In genomic region chr11:79223420-79223819, GRCm38 (mm10) we compare ENCODE assay signal across 8 mouse cellular contexts. TPM values are rescaled to one million over a fixed set of nuclear protein-coding genes. Genes with fewer than 3 reads are reported as not detected.
DNase-seq lines count a peak whose midpoint lies in the region; ATAC-seq and TF ChIP-seq lines count a peak whose summit lies in the region.

No protein-coding gene starts in this region.

- 85% methylated on average over 6 of the region's 6 CpGs for WGBS in kidney, postnatal 0 days
- WGBS in forebrain, embryonic 13.5 days, result 91% methylated on average over 6 of the region's 6 CpGs
- 88% methylated on average over 6 of the region's 6 CpGs for WGBS in forebrain, embryonic 14.5 days

- no peak for TF ChIP-seq CTCF in kidney, postnatal 0 days (IDR thresholded peaks at IDR 0.05; ENCODE audit: low read depth)
- TF ChIP-seq CTCF in MEL (IDR thresholded peaks at IDR 0.05 in 2 of 3, conservative IDR thresholded peaks at IDR 0.05 in 1 of 3; ENCODE audit: control insufficient read depth in 1 of 3, insufficient read depth in 1 of 3, low read depth in 2 of 3, low read length in 3 of 3, poor library complexity in 1 of 3, severe bottlenecking in 1 of 3), result no peak

- intact Hi-C loops in heart, postnatal 10 days (cut with DNase I), result no loop called here

- no peak for ATAC-seq in kidney, postnatal 0 days (replicated peaks; ENCODE audit: low FRiP score, low read depth)
- ATAC-seq in forebrain, embryonic 13.5 days, result no peak
- ATAC-seq in forebrain, embryonic 14.5 days, result no peak

- H3K4me2 ChIP-seq in kidney, postnatal 0 days (ENCODE audit: low read length), result no peak overlapping the region
- no peak overlapping the region for H3K4me2 ChIP-seq in myocyte (ENCODE audit: low read depth)
- H3K4me2 ChIP-seq in forebrain, embryonic 13.5 days, result no peak overlapping the region
- H3K4me2 ChIP-seq in forebrain, embryonic 14.5 days (ENCODE audit: low read length), result no peak overlapping the region

- no peak overlapping the region for H3K27ac ChIP-seq in kidney, postnatal 0 days
- H3K27ac ChIP-seq in MEL (ENCODE audit: control insufficient read depth, low read depth, low read length), result no peak overlapping the region
- no peak overlapping the region for H3K27ac ChIP-seq in forebrain, embryonic 13.5 days
- no peak overlapping the region for H3K27ac ChIP-seq in forebrain, embryonic 14.5 days (ENCODE audit: low read depth, low read length)

- TF ChIP-seq POLR2A in MEL (IDR thresholded peaks at IDR 0.05; ENCODE audit: control insufficient read depth in 1 of 2, insufficient read depth in 1 of 2, low read depth in 1 of 2, low read length in 2 of 2, poor library complexity in 1 of 2), result peak in 1 of 2 experiments; percentile 46; a peak in 1 of 4 replicates
- no peak for TF ChIP-seq POLR2A in myocyte (IDR thresholded peaks at IDR 0.05; ENCODE audit: insufficient read length, low read depth)

- H3K36me3 ChIP-seq in kidney, postnatal 0 days (ENCODE audit: insufficient read depth, low read length), result no peaks in the 10 kb centered on the region
- H3K36me3 ChIP-seq in MEL (ENCODE audit: control insufficient read depth in 1 of 2, insufficient read depth in 2 of 2, low read length in 2 of 2) (peaks cover 0 to 5% of the 10 kb centered on the region in 2 experiments; a peak in 2 of 4 replicates), myocyte (ENCODE audit: control insufficient read depth, insufficient read depth) (no peaks in the 10 kb centered on the region)
- no peaks in the 10 kb centered on the region for H3K36me3 ChIP-seq in forebrain, embryonic 13.5 days (ENCODE audit: poor library complexity, severe bottlenecking)
- H3K36me3 ChIP-seq in forebrain, embryonic 14.5 days (ENCODE audit: control insufficient read depth, insufficient read depth, low read length), result no peaks in the 10 kb centered on the region

- H3K79me2 ChIP-seq in MEL (ENCODE audit: control insufficient read depth, insufficient read depth, low read length, poor library complexity) (no peaks in the 10 kb centered on the region), myocyte (ENCODE audit: control insufficient read depth, insufficient read depth) (no peaks in the 10 kb centered on the region)

- no peak for TF ChIP-seq EP300 in MEL (IDR thresholded peaks at IDR 0.05; ENCODE audit: low read depth in 1 of 2, low read length in 2 of 2)

- no peak overlapping the region for H3K9ac ChIP-seq in kidney, postnatal 0 days (ENCODE audit: low read depth, low read length)
- no peak overlapping the region for H3K9ac ChIP-seq in MEL (ENCODE audit: control insufficient read depth, low read depth, low read length, poor library complexity, severe bottlenecking)
- H3K9ac ChIP-seq in forebrain, embryonic 13.5 days, result no peak overlapping the region
- no peak overlapping the region for H3K9ac ChIP-seq in forebrain, embryonic 14.5 days (ENCODE audit: low read length)

- TF ChIP-seq RAD21 in MEL (IDR thresholded peaks at IDR 0.05; ENCODE audit: low read depth, low read length), result no peak; the same call in 1 of the 2 replicates

- H3K27me3 ChIP-seq in kidney, postnatal 0 days (ENCODE audit: insufficient read depth, low read length), result no peaks in the 10 kb centered on the region
- no peaks in the 10 kb centered on the region for H3K27me3 ChIP-seq in MEL (ENCODE audit: control insufficient read depth in 1 of 2, insufficient read depth in 2 of 2, low read length in 2 of 2)
- H3K27me3 ChIP-seq in myocyte (ENCODE audit: control insufficient read depth, insufficient read depth, insufficient read length), result no peaks in the 10 kb centered on the region
- H3K27me3 ChIP-seq in forebrain, embryonic 13.5 days, result no peaks in the 10 kb centered on the region
- no peaks in the 10 kb centered on the region for H3K27me3 ChIP-seq in forebrain, embryonic 14.5 days (replicated peaks; ENCODE audit: control insufficient read depth, insufficient read depth, low read length)

- H3ac ChIP-seq in myocyte (ENCODE audit: control insufficient read depth, insufficient read length), result no peak overlapping the region

- 0 out of 2 replicates have a peak, but pooled peaks cover 3% of the 10 kb centered on the region for H3K4me1 ChIP-seq in kidney, postnatal 0 days (replicated peaks; ENCODE audit: insufficient read depth, low read length)
- H3K4me1 ChIP-seq in MEL (ENCODE audit: control insufficient read depth in 1 of 2, insufficient read depth in 2 of 2, low read length in 2 of 2), result peaks cover 3 to 11% of the 10 kb centered on the region in 2 experiments; a peak in 3 of 4 replicates
- H3K4me1 ChIP-seq in forebrain, embryonic 13.5 days, result peaks cover 7% of the 10 kb centered on the region
- H3K4me1 ChIP-seq in forebrain, embryonic 14.5 days (ENCODE audit: control insufficient read depth, insufficient read depth, low read length), result no peaks in the 10 kb centered on the region

- peak; percentile 63 for DNase-seq in kidney, postnatal 0 days (ENCODE audit: low spot score)
- DNase-seq in kidney, adult 18-20 months, result no peak
- peak; percentile 88 for DNase-seq in MEL (ENCODE audit: low read depth, low spot score)
- DNase-seq in heart, postnatal 10 days, result peak; percentile 53 to 68
- no peak for DNase-seq in frontal cortex, postnatal 14 days (ENCODE audit: low spot score in 2 of 2)
- DNase-seq in forebrain, embryonic 14.5 days (ENCODE audit: low spot score), result no peak

- no peaks in the 10 kb centered on the region for H3K9me3 ChIP-seq in kidney, postnatal 0 days (replicated peaks; ENCODE audit: low read length)
- no peaks in the 10 kb centered on the region for H3K9me3 ChIP-seq in MEL (replicated peaks; ENCODE audit: insufficient read depth, low read length)
- no peaks in the 10 kb centered on the region for H3K9me3 ChIP-seq in forebrain, embryonic 13.5 days (replicated peaks)
- H3K9me3 ChIP-seq in forebrain, embryonic 14.5 days (replicated peaks; ENCODE audit: control insufficient read depth, low read length), result no peaks in the 10 kb centered on the region

- H3K4me3 ChIP-seq in kidney, postnatal 0 days (replicated peaks; ENCODE audit: low read depth, low read length), result no peak overlapping the region
- H3K4me3 ChIP-seq in MEL (ENCODE audit: control insufficient read depth in 1 of 2, insufficient read depth in 1 of 2, low read depth in 2 of 2, low read length in 2 of 2), result no peak overlapping the region
- no peak overlapping the region for H3K4me3 ChIP-seq in myocyte
- no peak overlapping the region for H3K4me3 ChIP-seq in forebrain, embryonic 13.5 days
- no peak overlapping the region for H3K4me3 ChIP-seq in forebrain, embryonic 14.5 days (ENCODE audit: low read depth, low read length)

TF ChIP-seq in MEL, 35 proteins besides CTCF, POLR2A, EP300 and RAD21 (continues in another document):
- no peak for TF ChIP-seq TCF12 (IDR thresholded peaks at IDR 0.05; ENCODE audit: low read depth, low read length)
- peak; percentile 31; the same call in 1 of the 2 replicates for TF ChIP-seq ETS1 (IDR thresholded peaks at IDR 0.05; ENCODE audit: low read depth, low read length)
- peak; percentile 83 for TF ChIP-seq USF1 (IDR thresholded peaks at IDR 0.05; ENCODE audit: low read depth, low read length)
- 0 out of 2 replicates have a peak, but pooled peaks have one; percentile 27 for TF ChIP-seq KAT2A (conservative IDR thresholded peaks at IDR 0.05; ENCODE audit: low read depth, low read length)
- peak; percentile 45; the same call in 1 of the 2 replicates for TF ChIP-seq ELF1 (IDR thresholded peaks at IDR 0.05; ENCODE audit: low read depth, low read length)
- TF ChIP-seq TBP (IDR thresholded peaks at IDR 0.05; ENCODE audit: low read depth, low read length), result 0 out of 2 replicates have a peak, but pooled peaks have one; percentile 27
- no peak for TF ChIP-seq E2F4 (IDR thresholded peaks at IDR 0.05; ENCODE audit: borderline replicate concordance, low read depth, low read length)
- TF ChIP-seq MYC (IDR thresholded peaks at IDR 0.05; ENCODE audit: low read depth, low read length), result peak; percentile 87; the same call in 1 of the 2 replicates
- TF ChIP-seq USF2 (IDR thresholded peaks at IDR 0.05; ENCODE audit: borderline replicate concordance in 1 of 2, insufficient read depth in 1 of 2, low read depth in 1 of 2, low read length in 2 of 2), result 0 out of 4 replicates have a peak, but pooled peaks of 1 of the 2 experiments have one; percentile 40
- no peak for TF ChIP-seq SMC3 (IDR thresholded peaks at IDR 0.05; ENCODE audit: low read depth, low read length)
- TF ChIP-seq MAX (IDR thresholded peaks at IDR 0.05; ENCODE audit: low read length), result peak; percentile 93

TF ChIP-seq in myocyte, 11 proteins besides CTCF, POLR2A, EP300 and RAD21:
- TF ChIP-seq USF1 (IDR thresholded peaks at IDR 0.05; ENCODE audit: low read depth), result peak; percentile 9
- TF ChIP-seq TCF3 (IDR thresholded peaks at IDR 0.05; ENCODE audit: insufficient read length, low read depth), result no peak

RNA-seq across cellular contexts. Expression of gene Wsb1, which starts 31.1 kb away (rescaled TPM):
- 265 and 274 TPM in 2 replicates for polyA plus RNA-seq in kidney, postnatal 0 days (2015; fragmentation: Nextera tagmentation; extraction: Ambion mirVana)
- 48.8 and 56.2 TPM in 2 replicates for total RNA-seq in MEL (2012; rRNA removed)
- polyA plus RNA-seq in MEL (2012; ENCODE audit: insufficient read depth in 1 of 2, insufficient read length in 2 of 2, low read depth in 1 of 2, low replicate concordance in 2 of 2, missing spikeins in 1 of 2), result 10 to 100 TPM; 57.0 to 90.9 TPM
- total RNA-seq in heart, postnatal 10 days (2021), result 10 to 100 TPM; 40.9 to 48.5 TPM
- polyA plus RNA-seq in myocyte (2012; fragmentation: generic; extraction: Trizol), result 35.1 TPM
- polyA plus RNA-seq in forebrain, embryonic 13.5 days (2015; fragmentation: Nextera tagmentation; extraction: Ambion mirVana), result 367 and 422 TPM in 2 replicates
- polyA plus RNA-seq in forebrain, embryonic 14.5 days (2014; fragmentation: Nextera tagmentation; extraction: Ambion mirVana), result 498 and 501 TPM in 2 replicates

Comparison
In these comparisons a context has a peak if more than half of its experiments do, and no peak if none do; other contexts are left out.
1. DNase-seq: peak in kidney, postnatal 0 days (single experiment), MEL (single experiment) and heart, postnatal 10 days (2 of 2); none in kidney, adult 18-20 months (single experiment), frontal cortex, postnatal 14 days (0 of 2) and forebrain, embryonic 14.5 days (single experiment).